Mouse (Mus musculus): ENCODE measurements at regions not wholly inside any gene's neighbourhood (a gene's known extent, or its start where the extent isn't known, plus 50 kb on each side); places are given as distances from the start of the nearest gene placed in this dataset.

GRCm38 (mm10) chr10:125070246-125070645, 319.0 kb downstream of the Slc16a7 start:
- DNase-seq (ENCODE audit: low read depth, low spot score) (no peak), ATAC-seq (no peak)
- peaks cover 15% of the 10 kb centered on the region for H3K27me3 ChIP-seq
- CTCF ChIA-PET = no interaction called here
- POLR2A ChIA-PET = no interaction called here
- in situ Hi-C loops (cut with MboI; ENCODE audit: low pct_unique_long_range_greater_than_20kb) = no loop called here
- no peak for TF ChIP-seq CTCF (IDR thresholded peaks at IDR 0.05)

GRCm38 (mm10) chr10:125039290-125039689, 350.0 kb downstream of the Slc16a7 start:
- in situ Hi-C loops (cut with MboI; ENCODE audit: low pct_unique_long_range_greater_than_20kb) = no loop called here
- TF ChIP-seq CTCF (IDR thresholded peaks at IDR 0.05) = no peak
- ChIA-PET CTCF (no interaction called here), POLR2A (no interaction called here)
- ATAC-seq = no peak
- peaks cover 6% of the 10 kb centered on the region for H3K27me3 ChIP-seq
- DNase-seq (ENCODE audit: low read depth, low spot score) = no peak

- DNase-seq (ENCODE audit: low read depth, low spot score) = no peak
- POLR2A ChIA-PET = no interaction called here
- in situ Hi-C loops (cut with MboI; ENCODE audit: low pct_unique_long_range_greater_than_20kb) = no loop called here
- ATAC-seq = no peak
- CTCF ChIA-PET = no interaction called here
- H3K27me3 ChIP-seq = peaks cover 14% of the 10 kb centered on the region
- no peak for TF ChIP-seq CTCF (IDR thresholded peaks at IDR 0.05)
Measured at GRCm38 (mm10) chr10:125035631-125036030, 353.6 kb downstream of the Slc16a7 start.

- POLR2A ChIA-PET = no interaction called here
- in situ Hi-C loops (cut with MboI; ENCODE audit: low pct_unique_long_range_greater_than_20kb) = no loop called here
- CTCF ChIA-PET = no interaction called here
- no peak for TF ChIP-seq CTCF (IDR thresholded peaks at IDR 0.05)
- ATAC-seq (no peak), DNase-seq (ENCODE audit: low read depth, low spot score) (no peak)
- peaks cover 9% of the 10 kb centered on the region for H3K27me3 ChIP-seq
Measured at GRCm38 (mm10) chr10:125028347-125028746, 360.9 kb downstream of the Slc16a7 start.

GRCm38 (mm10) chr10:125026851-125027250, 362.4 kb downstream of the Slc16a7 start:
- no peak for TF ChIP-seq CTCF (IDR thresholded peaks at IDR 0.05)
- in situ Hi-C loops (cut with MboI; ENCODE audit: low pct_unique_long_range_greater_than_20kb) = no loop called here
- CTCF ChIA-PET = no interaction called here
- no peak for ATAC-seq
- DNase-seq (ENCODE audit: low read depth, low spot score) = no peak
- POLR2A ChIA-PET = no interaction called here
- H3K27me3 ChIP-seq = peaks cover 5% of the 10 kb centered on the region
